Mouse (Mus musculus): ENCODE data around the gene Ipcef1.

DNA sequence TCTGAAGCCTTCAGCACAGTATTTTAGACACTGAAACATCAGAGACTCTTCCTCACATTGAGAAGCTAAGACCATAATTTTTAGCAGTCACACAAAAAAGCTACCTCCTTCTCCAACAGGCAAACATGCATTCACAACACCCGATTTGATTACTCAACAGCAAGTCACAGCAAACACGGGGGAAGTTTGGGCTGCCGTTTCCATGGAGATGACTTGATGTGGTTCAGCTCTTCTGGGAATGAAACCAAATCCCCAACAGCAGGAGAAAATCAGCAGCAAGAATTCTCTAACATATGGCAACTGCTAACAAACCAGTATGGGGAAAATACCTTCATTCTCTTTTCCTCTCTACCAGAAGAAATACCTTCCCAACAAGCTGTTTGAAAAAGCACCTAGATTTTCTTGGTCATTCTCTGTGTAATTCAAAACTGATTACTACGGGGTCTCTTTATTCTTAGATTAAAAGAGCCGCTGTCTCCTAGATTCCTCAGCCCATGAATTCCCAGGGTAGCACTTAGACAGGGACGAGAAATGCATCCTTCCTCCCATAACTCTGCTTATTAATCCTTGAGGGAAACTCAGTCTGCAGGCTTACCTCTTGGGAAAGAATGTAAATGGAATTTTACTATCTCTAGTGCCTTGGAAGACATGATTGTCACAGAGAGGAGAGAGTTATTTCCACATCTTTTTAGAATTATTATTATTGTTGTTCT lies 135.6 kb downstream of the Ipcef1 start:
- TF ChIP-seq CTCF (conservative IDR thresholded peaks at IDR 0.05; ENCODE audit: low read length) (no peak), POU5F1 (IDR thresholded peaks at IDR 0.05; ENCODE audit: borderline replicate concordance, low read length) (no peak)

Data from E14TG2a.4 (cell line).